Mouse (Mus musculus) stomach, embryonic 16.5 days (tissue): Measurements from ENCODE around the gene Kif3a. TPM values are rescaled to one million over a fixed set of nuclear protein-coding genes. Genes with fewer than 3 reads are reported as not detected.

Experiments
- ATAC-seq: fragments of 200-750 bp; cut with Nextera tagmentation; 2 replicates; pipeline ENCODE4 v1.8.0; 2017; ENCODE audit warnings: moderate number of reproducible peaks, moderate TSS enrichment; ENCODE audit not compliant: insufficient read depth, low FRiP score
- H3K27ac ChIP-seq: fragments of 300-500 bp; sonication (generic); 2 replicates; pipeline ENCODE4 v1.5.1; 2014; ENCODE audit warnings: low read length
- H3K27me3 ChIP-seq: fragments of 300-500 bp; sonication (generic); 2 replicates; pipeline ENCODE4 v1.6.1; 2014; ENCODE audit warnings: low read length, control low read depth, mixed read lengths; ENCODE audit not compliant: control insufficient read depth, insufficient read depth
- H3K36me3 ChIP-seq: fragments of 300-500 bp; sonication (generic); 2 replicates; pipeline ENCODE4 v1.6.1; 2014; ENCODE audit warnings: low read length; ENCODE audit not compliant: control insufficient read depth, insufficient read depth
- H3K4me1 ChIP-seq: fragments of 300-500 bp; sonication (generic); 2 replicates; pipeline ENCODE4 v1.6.1; 2014; ENCODE audit warnings: low read length, control low read depth, mixed read lengths; ENCODE audit not compliant: control insufficient read depth, insufficient read depth
- H3K4me2 ChIP-seq: fragments of 300-500 bp; sonication (generic); 2 replicates; pipeline ENCODE4 v1.6.1; 2014; ENCODE audit warnings: low read depth, low read length, mixed read lengths
- H3K4me3 ChIP-seq: fragments of 300-500 bp; sonication (generic); replicated peaks from 2 replicates; pipeline ENCODE4 v1.5.1; 2014; ENCODE audit warnings: mild to moderate bottlenecking, low read length
- H3K9ac ChIP-seq: fragments of 300-500 bp; sonication (generic); 2 replicates; pipeline ENCODE4 v1.6.1; 2014; ENCODE audit warnings: low read length
- H3K9me3 ChIP-seq: fragments of 300-500 bp; sonication (generic); replicated peaks from 2 replicates; pipeline ENCODE4 v1.6.1; 2016; ENCODE audit warnings: low read length, control low read depth; ENCODE audit not compliant: control insufficient read depth
- WGBS: fragments of 180-500 bp; shearing (Covaris S2); extraction: QIAGEN DNeasy Blood & Tissue Kit; methylation state at CpG from one replicate; pipeline ENCODE4 v1.1.7; 2014; 5-methylcytosine and 5-hydroxymethylcytosine counted together
- polyA plus RNA-seq: library from polyadenylated mRNA; unstranded; fragments of >200 nt; fragmentation: Nextera tagmentation; extraction: Ambion mirVana; gene quantifications from 2 replicates; pipeline ENCODE4 v1.2.1, GENCODE M21; 2015

Kif3a gene
- polyA plus RNA-seq, 1 experiment from 2014 or later: 57.0 TPM

GRCm38 (mm10) chr11:53642744-53643279 lies 75.6 kb downstream of the Kif3a start:
- Histone ChIP-seq H3K9ac (no peak overlapping the region), H3K4me3 (no peak overlapping the region), H3K4me2 (no peak overlapping the region), H3K9me3 (no peaks in the 10 kb centered on the region), H3K27ac (no peak overlapping the region), H3K4me1 (no peaks in the 10 kb centered on the region), H3K36me3 (no peaks in the 10 kb centered on the region), H3K27me3 (no peaks in the 10 kb centered on the region)
- WGBS: 69% methylated on average over 12 of the region's 12 CpGs
- ATAC-seq: no peak

- Histone ChIP-seq H3K36me3 (no peaks in the 10 kb centered on the region), H3K4me3 (no peak overlapping the region), H3K9me3 (no peaks in the 10 kb centered on the region), H3K4me1 (no peaks in the 10 kb centered on the region), H3K27me3 (no peaks in the 10 kb centered on the region), H3K4me2 (no peak overlapping the region), H3K9ac (no peak overlapping the region), H3K27ac (no peak overlapping the region)
- ATAC-seq: no peak
- 81% methylated on average over 5 of the region's 5 CpGs for WGBS
These were observed 76.8 kb downstream of the Kif3a start for GRCm38 (mm10) chr11:53644017-53644416.

- H3K27ac ChIP-seq: no peak overlapping the region
- no peak overlapping the region for H3K4me2 ChIP-seq
- no peaks in the 10 kb centered on the region for H3K27me3 ChIP-seq
- no peak overlapping the region for H3K9ac ChIP-seq
- H3K4me1 ChIP-seq: no peaks in the 10 kb centered on the region
- H3K4me3 ChIP-seq: no peak overlapping the region
- ATAC-seq: no peak
- 89% methylated on average over 4 of the region's 4 CpGs for WGBS
- no peaks in the 10 kb centered on the region for H3K9me3 ChIP-seq
- peaks cover 5% of the 10 kb centered on the region; the same call in 1 of the 2 replicates for H3K36me3 ChIP-seq
These were observed 84.3 kb downstream of the Kif3a start for GRCm38 (mm10) chr11:53651441-53651840.

Other genes starting within 250 kb of the Kif3a start
- gene Zcchc10, start 242.7 kb upstream of the Kif3a start, polyA plus RNA-seq: 18.7 and 19.5 TPM in 2 replicates
- 20.5 and 21.1 TPM in 2 replicates for gene Aff4, start 216.5 kb upstream of the Kif3a start, polyA plus RNA-seq
- gene Leap2, start 144.2 kb upstream of the Kif3a start, polyA plus RNA-seq: 5.4 and 8.4 TPM in 2 replicates
- gene Uqcrq, start 136.5 kb upstream of the Kif3a start, polyA plus RNA-seq: 588 and 617 TPM in 2 replicates
- gene Gdf9, start 136.4 kb upstream of the Kif3a start, polyA plus RNA-seq: 1.5 and 2.0 TPM in 2 replicates
- gene Gm10447, start 110.3 kb upstream of the Kif3a start, polyA plus RNA-seq: 0.10 TPM in 2 replicates
- 1.8 TPM in 2 replicates for gene Shroom1, start 110.2 kb upstream of the Kif3a start, polyA plus RNA-seq
- not detected in 2 replicates for gene Gm9837, start 96.9 kb upstream of the Kif3a start, polyA plus RNA-seq
- not detected in 2 replicates for gene Gm9945, start 87.2 kb upstream of the Kif3a start, polyA plus RNA-seq
- 0.46 and 0.58 TPM in 2 replicates for gene Sowaha, start 87.1 kb upstream of the Kif3a start, polyA plus RNA-seq
- gene Sept8, start 48.1 kb upstream of the Kif3a start, polyA plus RNA-seq: 33.8 and 34.4 TPM in 2 replicates
- 0.95 and 1.1 TPM in 2 replicates for gene Il4, start 51.3 kb downstream of the Kif3a start, polyA plus RNA-seq
- not detected in 2 replicates for gene Il13, start 67.3 kb downstream of the Kif3a start, polyA plus RNA-seq
- gene Rad50, start 139.9 kb downstream of the Kif3a start, polyA plus RNA-seq: 25.2 and 27.8 TPM in 2 replicates
- 0.15 TPM in 1 of 2 replicates, not detected in the other for gene Il5, start 153.4 kb downstream of the Kif3a start, polyA plus RNA-seq
- 25.8 and 29.4 TPM in 2 replicates for gene Irf1, start 202.6 kb downstream of the Kif3a start, polyA plus RNA-seq
- gene Gm17334, start 205.8 kb downstream of the Kif3a start, polyA plus RNA-seq: 0.51 TPM in 1 of 2 replicates, not detected in the other